Mouse (Mus musculus) stomach, embryonic 14.5 days (tissue): ENCODE results near the gene Hsf2. TPM values are rescaled to one million over a fixed set of nuclear protein-coding genes. Genes with fewer than 3 reads are reported as not detected.
"Not testable (repeated sequence)": the region's sequence is repeated elsewhere in the genome, so short reads cannot be mapped to it uniquely, and the experiment has no call there.

Source experiments
- ATAC-seq: fragments of 200-750 bp; cut with Nextera tagmentation; 2 replicates; pipeline ENCODE4 v1.8.0; 2017; ENCODE audit warnings: low read depth, moderate TSS enrichment; ENCODE audit not compliant: insufficient number of reproducible peaks, insufficient read depth, low FRiP score
- H3K27ac ChIP-seq: fragments of 300-500 bp; sonication (generic); 2 replicates; pipeline ENCODE4 v1.5.1; 2014; ENCODE audit warnings: mild to moderate bottlenecking, low read length, moderate library complexity, mixed read lengths
- H3K27me3 ChIP-seq: fragments of 300-500 bp; sonication (generic); 2 replicates; pipeline ENCODE4 v1.6.1; 2014; ENCODE audit warnings: low read length, control low read depth, mixed read lengths; ENCODE audit not compliant: control insufficient read depth, insufficient read depth
- H3K36me3 ChIP-seq: fragments of 300-500 bp; sonication (generic); 2 replicates; pipeline ENCODE4 v1.6.1; 2014; ENCODE audit warnings: mild to moderate bottlenecking, control low read depth, low read length, moderate library complexity, mixed read lengths; ENCODE audit not compliant: control insufficient read depth, insufficient read depth
- H3K4me1 ChIP-seq: fragments of 300-500 bp; sonication (generic); 2 replicates; pipeline ENCODE4 v1.6.1; 2014; ENCODE audit warnings: low read length, control low read depth, mixed read lengths; ENCODE audit not compliant: control insufficient read depth, insufficient read depth
- H3K4me2 ChIP-seq: fragments of 300-500 bp; sonication (generic); replicated peaks from 2 replicates; pipeline ENCODE4 v1.6.1; 2014; ENCODE audit warnings: low read depth, low read length, control low read depth
- H3K4me3 ChIP-seq: fragments of 300-500 bp; sonication (generic); 2 replicates; pipeline ENCODE4 v1.5.1; 2014; ENCODE audit warnings: low read depth, low read length, control low read depth
- H3K9ac ChIP-seq: fragments of 300-500 bp; sonication (generic); replicated peaks from 2 replicates; pipeline ENCODE4 v1.6.1; 2014; ENCODE audit warnings: low read depth, mild to moderate bottlenecking, control low read depth, low read length, moderate library complexity, mixed read lengths
- H3K9me3 ChIP-seq: fragments of 300-500 bp; sonication (generic); 2 replicates; pipeline ENCODE4 v1.6.1; 2016; ENCODE audit warnings: low read depth, low read length, control low read depth; ENCODE audit not compliant: control insufficient read depth
- WGBS: fragments of 180-500 bp; shearing (Covaris S2); extraction: QIAGEN DNeasy Blood & Tissue Kit; methylation state at CpG from one replicate; pipeline ENCODE4 v1.1.7; 2014; 5-methylcytosine and 5-hydroxymethylcytosine counted together
- polyA plus RNA-seq: library from polyadenylated mRNA; unstranded; fragments of >200 nt; fragmentation: Nextera tagmentation; extraction: Ambion mirVana; gene quantifications from 2 replicates; pipeline ENCODE4 v1.2.1, GENCODE M21; 2014

The Hsf2 gene
- polyA plus RNA-seq, result 38.9 and 39.8 TPM in 2 replicates

DNA sequence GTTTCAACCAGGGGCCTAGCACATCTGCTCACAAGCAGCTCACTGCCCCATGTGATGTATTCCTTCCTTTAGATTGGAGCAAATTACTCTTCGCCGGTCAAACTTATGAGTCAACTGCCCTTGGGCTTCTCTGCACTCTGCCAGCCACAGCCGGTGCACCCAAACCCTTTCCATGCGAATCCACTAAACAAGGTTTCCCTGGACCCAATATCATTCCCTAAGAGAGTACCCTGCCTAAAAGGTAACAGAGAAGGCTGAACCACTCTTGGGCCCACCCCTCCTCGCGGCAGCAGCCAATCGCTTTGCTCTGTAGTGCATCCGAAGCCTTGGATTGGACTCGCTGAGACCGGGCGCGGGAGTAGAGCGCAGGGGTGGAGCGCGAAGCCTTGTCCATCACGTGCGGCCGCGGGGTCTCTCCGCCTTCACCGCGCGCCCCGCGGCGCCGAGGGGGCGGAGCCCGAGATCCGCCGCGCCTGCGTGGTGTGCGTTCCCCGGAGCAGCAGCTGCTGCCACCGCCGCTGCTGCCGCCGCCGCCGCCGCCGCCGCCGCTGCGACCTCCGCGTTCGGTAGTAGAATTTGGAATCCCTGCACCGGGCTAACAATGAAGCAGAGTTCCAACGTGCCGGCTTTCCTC is at the start of gene Hsf2:
Hsf2 (plus strand) TSS at position 478 of the 634 bp plus-strand sequence.
- no peaks in the 10 kb centered on the region for H3K36me3 ChIP-seq
- H3K4me3 ChIP-seq, result peak within 1 kb of the TSS; percentile 71
- 0 out of 2 replicates have a peak, but pooled peaks cover 2% of the 10 kb centered on the region for H3K4me1 ChIP-seq
- H3K27me3 ChIP-seq, result no peaks in the 10 kb centered on the region
- no peaks in the 10 kb centered on the region for H3K9me3 ChIP-seq
- ATAC-seq, result peak; percentile 99
- 1% methylated on average over 52 of the region's 52 CpGs for WGBS
- peak within 1 kb of the TSS; percentile 96 for H3K27ac ChIP-seq
- peak within 1 kb of the TSS; percentile 79 for H3K9ac ChIP-seq
- peak within 1 kb of the TSS; percentile 64 for H3K4me2 ChIP-seq

DNA sequence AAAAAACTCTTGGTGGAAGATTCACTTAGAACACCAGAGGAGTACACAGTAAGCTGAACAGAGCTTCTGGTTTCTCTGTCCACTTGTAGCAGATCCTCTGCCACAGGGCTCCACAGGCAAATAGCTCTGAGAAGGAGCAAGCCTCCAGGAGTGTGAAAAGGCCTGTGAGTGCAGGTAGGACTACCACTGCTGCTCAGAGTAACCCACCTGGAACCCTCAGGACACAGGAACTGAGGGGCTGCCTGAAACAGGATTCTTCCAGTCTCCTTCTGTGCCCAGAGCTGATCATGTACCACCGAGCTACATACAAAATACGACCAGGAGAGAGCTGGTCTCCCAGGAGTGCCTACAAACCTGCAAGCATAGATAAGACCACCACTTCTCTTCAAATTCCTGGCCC is 48.3 kb upstream of the Hsf2 start:
- no peak overlapping the region for H3K4me2 ChIP-seq
- H3K9me3 ChIP-seq, result no peaks in the 10 kb centered on the region
- H3K36me3 ChIP-seq, result no peaks in the 10 kb centered on the region
- no peak overlapping the region for H3K4me3 ChIP-seq
- H3K4me1 ChIP-seq, result no peaks in the 10 kb centered on the region
- no peaks in the 10 kb centered on the region for H3K27me3 ChIP-seq
- 81% methylated on average over 2 of the region's 2 CpGs for WGBS
- H3K27ac ChIP-seq, result no peak overlapping the region
- ATAC-seq, result no peak
- no peak overlapping the region for H3K9ac ChIP-seq

DNA sequence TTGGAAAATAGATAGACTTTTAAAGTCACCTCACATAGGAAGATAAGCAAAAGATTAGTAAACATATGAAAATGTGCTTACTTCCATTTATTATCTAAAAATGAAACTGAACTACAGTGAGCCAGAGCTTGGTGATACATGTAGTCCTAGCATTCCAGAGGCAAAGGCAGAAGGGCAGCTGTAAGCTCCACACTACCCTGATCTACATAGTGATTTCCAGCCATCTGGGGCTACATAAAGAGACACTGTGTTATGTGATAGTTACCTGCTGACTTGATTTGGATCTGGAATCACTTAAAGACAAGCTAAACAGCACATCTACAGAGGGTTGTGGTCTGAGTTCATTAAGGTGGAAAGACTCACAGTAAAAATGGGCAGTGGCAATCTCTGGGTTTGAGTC is 45.1 kb upstream of the Hsf2 start:
- Histone ChIP-seq H3K4me1 (no peaks in the 10 kb centered on the region), H3K9me3 (no peaks in the 10 kb centered on the region), H3K27me3 (no peaks in the 10 kb centered on the region), H3K9ac (no peak overlapping the region), H3K36me3 (no peaks in the 10 kb centered on the region), H3K4me2 (no peak overlapping the region), H3K27ac (no peak overlapping the region), H3K4me3 (no peak overlapping the region)
- ATAC-seq, result no peak

DNA sequence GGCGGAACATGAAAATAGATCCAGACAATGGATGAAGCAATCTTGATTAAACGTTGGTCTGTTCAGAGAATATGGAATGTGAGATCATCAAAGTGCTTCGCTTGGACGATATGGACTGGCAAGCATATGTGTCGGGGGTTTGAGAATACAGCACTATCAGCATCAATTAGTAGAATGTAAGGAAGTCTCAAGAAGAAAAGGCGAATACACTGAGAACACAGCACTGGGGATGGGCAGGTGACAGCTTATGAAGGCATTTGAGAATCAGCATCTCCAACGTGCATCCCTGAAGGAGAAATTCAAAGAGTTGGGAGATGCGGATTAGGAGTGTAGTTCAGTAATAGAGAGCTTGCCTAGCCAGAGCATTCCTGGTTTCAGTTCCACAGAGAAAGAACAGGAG is 41.8 kb upstream of the Hsf2 start:
- no peak overlapping the region for H3K9ac ChIP-seq
- no peak overlapping the region for H3K27ac ChIP-seq
- H3K4me2 ChIP-seq, result no peak overlapping the region
- no peaks in the 10 kb centered on the region for H3K27me3 ChIP-seq
- no peak overlapping the region for H3K4me3 ChIP-seq
- H3K36me3 ChIP-seq, result no peaks in the 10 kb centered on the region
- 69% methylated on average over 8 of the region's 8 CpGs for WGBS
- ATAC-seq, result no peak
- H3K9me3 ChIP-seq, result no peaks in the 10 kb centered on the region
- no peaks in the 10 kb centered on the region for H3K4me1 ChIP-seq

DNA sequence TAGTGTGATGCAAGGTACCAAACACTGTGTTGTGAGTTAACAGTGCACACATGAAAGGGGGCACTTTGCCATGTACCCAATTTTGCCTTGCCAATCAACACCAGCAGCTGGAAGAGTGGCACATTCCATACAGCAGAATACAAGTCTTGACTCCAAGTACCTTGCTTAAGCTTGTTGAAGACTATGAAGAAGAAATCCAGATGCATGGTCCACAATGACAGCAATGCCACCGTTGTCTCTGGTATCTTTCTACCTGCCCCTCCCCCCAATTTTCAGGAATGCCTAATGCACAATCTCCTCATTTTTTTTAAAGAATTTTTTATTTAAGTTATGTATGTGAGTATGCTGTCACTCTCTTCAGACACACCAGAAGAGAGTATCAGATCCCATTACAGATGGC is 40.5 kb upstream of the Hsf2 start:
- WGBS, result 85% methylated on average over 1 of the region's 1 CpGs
- no peak for ATAC-seq
- H3K27me3 ChIP-seq, result no peaks in the 10 kb centered on the region
- no peaks in the 10 kb centered on the region for H3K4me1 ChIP-seq
- no peak overlapping the region for H3K4me3 ChIP-seq
- no peak overlapping the region for H3K4me2 ChIP-seq
- H3K27ac ChIP-seq, result no peak overlapping the region
- H3K36me3 ChIP-seq, result no peaks in the 10 kb centered on the region
- H3K9ac ChIP-seq, result no peak overlapping the region
- no peaks in the 10 kb centered on the region for H3K9me3 ChIP-seq

DNA sequence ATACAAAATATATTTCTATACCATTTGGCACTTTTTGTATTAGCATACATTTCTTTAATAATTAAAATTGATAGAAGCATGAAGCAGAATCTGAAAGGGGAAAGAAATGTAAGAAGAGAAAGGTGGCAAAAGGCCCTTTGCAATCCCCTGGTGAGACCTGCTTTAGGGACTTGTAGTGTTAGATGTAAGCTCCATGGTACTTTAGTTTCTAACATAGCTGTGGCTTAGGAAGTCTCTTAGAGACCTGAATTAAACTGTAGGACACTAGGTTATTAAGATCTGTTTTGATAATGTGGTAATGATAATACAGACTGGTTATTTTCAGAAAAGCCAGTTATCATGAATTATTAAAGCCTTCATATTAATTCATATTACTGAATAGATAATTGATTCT is 38.5 kb upstream of the Hsf2 start:
- Histone ChIP-seq H3K4me3 (no peak overlapping the region), H3K36me3 (no peaks in the 10 kb centered on the region), H3K4me2 (no peak overlapping the region), H3K27me3 (no peaks in the 10 kb centered on the region), H3K9ac (no peak overlapping the region), H3K27ac (no peak overlapping the region), H3K9me3 (no peaks in the 10 kb centered on the region), H3K4me1 (no peaks in the 10 kb centered on the region)
- no peak for ATAC-seq

DNA sequence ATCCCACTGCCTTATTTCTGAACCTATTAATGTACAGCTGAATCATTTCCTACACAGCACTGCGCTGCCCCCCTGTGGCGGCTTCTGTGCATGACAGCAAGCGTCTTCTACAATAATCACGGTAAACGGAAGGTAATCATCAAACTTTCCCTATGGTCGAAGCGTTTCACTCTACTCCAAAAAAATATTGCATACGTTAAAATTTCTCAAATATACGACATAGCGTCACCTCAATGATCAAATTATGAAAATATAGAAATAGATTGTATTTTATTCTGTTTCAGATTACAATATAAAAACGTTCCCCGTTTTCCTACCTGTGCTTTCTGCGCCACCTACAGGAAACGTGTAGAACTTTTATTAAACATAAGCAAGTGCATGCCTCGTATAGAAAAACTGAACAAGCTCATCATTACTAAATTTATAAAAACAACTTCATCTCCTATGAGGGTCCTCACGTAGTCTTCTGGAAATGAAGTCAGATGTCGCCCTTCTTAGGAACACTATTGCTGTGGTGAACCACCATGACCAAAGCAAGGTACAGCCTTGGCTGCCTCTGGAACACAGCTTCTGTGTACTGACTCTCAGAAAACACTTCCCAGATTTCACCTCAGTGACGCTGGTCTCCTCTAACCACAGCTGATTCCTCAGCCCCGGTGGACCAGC is 38.0 kb upstream of the Hsf2 start:
- no peaks in the 10 kb centered on the region for H3K27me3 ChIP-seq
- peak overlapping the region; percentile 17; the same call in 1 of the 2 replicates for H3K4me3 ChIP-seq
- 4% methylated on average over 19 of the region's 19 CpGs for WGBS
- H3K36me3 ChIP-seq, result no peaks in the 10 kb centered on the region
- 0 out of 2 replicates have a peak overlapping the region, but pooled peaks have one; percentile 19 for H3K4me2 ChIP-seq
- no peak overlapping the region for H3K9ac ChIP-seq
- H3K27ac ChIP-seq, result no peak overlapping the region
- H3K9me3 ChIP-seq, result no peaks in the 10 kb centered on the region
- H3K4me1 ChIP-seq, result no peaks in the 10 kb centered on the region
- 0 out of 2 replicates have a peak, but pooled peaks have one; percentile 37 for ATAC-seq

DNA sequence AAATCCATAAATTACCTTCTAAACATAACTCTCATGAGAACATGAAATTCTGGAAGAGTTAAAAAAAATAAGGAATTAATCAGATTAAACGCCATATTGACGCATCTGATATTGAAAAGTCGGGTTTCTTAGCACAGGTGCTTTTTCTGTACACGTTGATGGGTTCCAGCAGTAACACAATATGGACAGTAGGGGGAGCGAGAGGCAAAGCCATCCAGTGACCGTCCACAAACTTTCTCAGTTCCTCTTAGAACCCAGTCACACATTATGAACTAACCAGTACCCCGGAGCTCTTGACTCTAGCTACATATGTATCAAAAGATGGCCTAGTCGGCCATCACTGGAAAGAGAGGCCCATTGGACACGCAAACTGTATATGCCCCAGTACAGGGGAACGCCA is 22.9 kb upstream of the Hsf2 start:
- not testable (repeated sequence) for H3K4me1 ChIP-seq, H3K27me3 ChIP-seq, H3K4me3 ChIP-seq, H3K4me2 ChIP-seq, H3K36me3 ChIP-seq, H3K27ac ChIP-seq, ATAC-seq, H3K9me3 ChIP-seq, H3K9ac ChIP-seq
- 30% methylated on average over 10 of the region's 10 CpGs for WGBS

DNA sequence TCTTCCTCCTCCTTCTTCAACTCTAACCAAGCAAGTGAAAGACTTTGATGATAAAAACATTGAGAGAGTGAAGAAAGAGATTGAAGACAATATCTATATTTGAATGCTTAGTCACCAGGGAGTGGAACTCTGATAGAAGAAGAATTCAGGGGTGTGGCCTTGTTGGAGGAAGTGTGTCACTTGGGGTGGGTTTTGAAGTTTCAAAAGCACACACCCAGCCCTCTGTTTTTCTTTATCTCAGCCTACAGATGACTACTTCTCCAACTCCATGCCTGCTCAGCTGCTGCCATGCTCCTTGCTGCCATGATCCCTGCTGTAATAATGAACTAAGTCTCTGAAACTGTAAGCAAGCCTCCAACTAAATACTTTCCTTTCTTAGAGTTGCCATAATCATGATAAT is 20.4 kb upstream of the Hsf2 start:
- H3K36me3 ChIP-seq, result no peaks in the 10 kb centered on the region
- no peak overlapping the region for H3K4me3 ChIP-seq
- no peak for ATAC-seq
- H3K9ac ChIP-seq, result no peak overlapping the region
- no peaks in the 10 kb centered on the region for H3K9me3 ChIP-seq
- H3K27ac ChIP-seq, result no peak overlapping the region
- no peak overlapping the region for H3K4me2 ChIP-seq
- H3K4me1 ChIP-seq, result no peaks in the 10 kb centered on the region
- no peaks in the 10 kb centered on the region for H3K27me3 ChIP-seq
